Mouse (Mus musculus) ES-Bruce4 (cell line): ENCODE measurements at regions not wholly inside any gene's neighbourhood (a gene's known extent, or its start where the extent isn't known, plus 50 kb on each side); places are given as distances from the start of the nearest gene placed in this dataset.
A peak's percentile ranks its signal among the peaks of the same experiment; 100 is the strongest.

Source experiments
- H3K27ac ChIP-seq: 2 replicates; pipeline ENCODE4 v1.5.1; 2012; ENCODE audit warnings: low read length, inconsistent platforms; ENCODE audit not compliant: insufficient read depth
- H3K27me3 ChIP-seq: 2 replicates; pipeline ENCODE4 v1.6.1; 2012; ENCODE audit warnings: mild to moderate bottlenecking, low read length, inconsistent platforms; ENCODE audit not compliant: control insufficient read depth, poor library complexity, insufficient read depth, severe bottlenecking
- H3K36me3 ChIP-seq: 2 replicates; pipeline ENCODE4 v1.6.1; 2012; ENCODE audit warnings: inconsistent platforms, mild to moderate bottlenecking, low read length, moderate library complexity; ENCODE audit not compliant: control insufficient read depth, poor library complexity, insufficient read depth, severe bottlenecking
- H3K4me1 ChIP-seq: one replicate; pipeline ENCODE4 v1.8.1; 2011; ENCODE audit warnings: low read length; ENCODE audit not compliant: control insufficient read depth, insufficient read depth
- H3K4me3 ChIP-seq: 2 replicates; pipeline ENCODE4 v1.5.1; 2011; ENCODE audit warnings: low read depth, mild to moderate bottlenecking, low read length
- H3K9ac ChIP-seq: 2 replicates; pipeline ENCODE4 v1.6.1; 2012; ENCODE audit warnings: low read depth, mild to moderate bottlenecking, inconsistent platforms; ENCODE audit not compliant: poor library complexity, severe bottlenecking
- H3K9me3 ChIP-seq: replicated peaks from 2 replicates; pipeline ENCODE4 v1.6.1; 2012; ENCODE audit warnings: mild to moderate bottlenecking, low read length, inconsistent platforms; ENCODE audit not compliant: control insufficient read depth, poor library complexity, insufficient read depth, severe bottlenecking
- CTCF ChIP-seq: IDR thresholded peaks from one replicate; pipeline ENCODE4 v1.8.1; 2011; ENCODE audit warnings: low read depth, low read length
- EP300 ChIP-seq: IDR thresholded peaks from 2 replicates; pipeline ENCODE4 v1.6.1; 2011; ENCODE audit warnings: low read depth, low read length; ENCODE audit not compliant: insufficient read depth
- POLR2A ChIP-seq: IDR thresholded peaks from one replicate; pipeline ENCODE4 v1.8.1; 2011; ENCODE audit warnings: low read length; ENCODE audit not compliant: insufficient read depth

DNA sequence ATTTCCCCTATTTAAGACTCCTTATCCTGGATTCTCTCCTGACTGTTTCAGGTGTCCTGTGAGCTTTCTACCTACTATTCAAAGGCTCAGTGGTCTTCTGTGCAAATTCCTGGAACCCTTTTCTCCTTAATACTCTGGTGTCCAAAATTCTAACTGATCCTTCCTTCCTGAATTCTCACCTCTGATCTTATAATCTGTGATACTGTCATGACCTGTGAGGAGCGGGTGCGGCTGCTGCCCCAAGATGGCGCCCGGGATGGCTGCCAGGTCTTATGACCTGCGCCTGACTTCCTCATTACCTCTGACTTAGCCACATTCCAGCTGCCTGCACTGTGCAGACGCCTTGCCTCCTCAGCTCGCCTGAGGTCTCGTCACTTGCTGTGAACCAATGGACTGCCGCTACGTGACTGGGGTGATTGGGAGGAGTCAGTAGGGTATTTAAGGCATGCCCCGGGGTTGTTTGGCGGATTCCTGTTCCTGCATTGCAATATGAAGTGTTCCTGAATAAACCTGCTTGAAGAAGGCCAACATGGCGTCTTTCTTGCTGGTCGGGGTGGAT, 131.2 kb downstream of the Ptbp2 start:
- Histone ChIP-seq H3K4me1 (no peaks in the 10 kb centered on the region), H3K9ac (no peak overlapping the region), H3K27ac (no peak overlapping the region), H3K4me3 (no peak overlapping the region), H3K27me3 (no peaks in the 10 kb centered on the region), H3K9me3 (no peaks in the 10 kb centered on the region), H3K36me3 (no peaks in the 10 kb centered on the region)
- TF ChIP-seq CTCF (no peak), POLR2A (no peak), EP300 (no peak)

DNA sequence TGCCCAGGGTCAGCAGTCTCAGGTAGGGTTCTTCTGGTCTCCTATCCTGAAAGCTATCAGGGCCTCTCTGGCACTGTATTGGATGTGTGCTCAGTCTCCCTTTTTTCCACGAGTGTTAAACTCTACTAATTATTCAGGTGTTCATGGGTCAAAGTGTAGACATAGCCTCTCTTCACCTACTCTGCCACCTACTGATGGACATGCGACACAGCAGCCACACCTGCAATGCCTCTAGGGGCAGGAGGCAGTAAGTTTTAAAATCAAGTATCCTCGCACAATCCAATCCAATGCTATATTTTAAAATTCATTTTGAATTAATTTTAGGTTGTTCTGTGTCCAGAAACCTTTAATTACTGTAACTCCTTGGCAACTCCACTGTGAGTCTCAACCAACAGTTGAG, 145.6 kb downstream of the Ptbp2 start:
- TF ChIP-seq CTCF (peak; percentile 66), EP300 (no peak), POLR2A (no peak)
- no peaks in the 10 kb centered on the region for H3K4me1 ChIP-seq
- H3K9me3 ChIP-seq, result no peaks in the 10 kb centered on the region
- H3K9ac ChIP-seq, result no peak overlapping the region
- no peaks in the 10 kb centered on the region for H3K36me3 ChIP-seq
- H3K27me3 ChIP-seq, result no peaks in the 10 kb centered on the region
- H3K27ac ChIP-seq, result no peak overlapping the region
- H3K4me3 ChIP-seq, result no peak overlapping the region

DNA sequence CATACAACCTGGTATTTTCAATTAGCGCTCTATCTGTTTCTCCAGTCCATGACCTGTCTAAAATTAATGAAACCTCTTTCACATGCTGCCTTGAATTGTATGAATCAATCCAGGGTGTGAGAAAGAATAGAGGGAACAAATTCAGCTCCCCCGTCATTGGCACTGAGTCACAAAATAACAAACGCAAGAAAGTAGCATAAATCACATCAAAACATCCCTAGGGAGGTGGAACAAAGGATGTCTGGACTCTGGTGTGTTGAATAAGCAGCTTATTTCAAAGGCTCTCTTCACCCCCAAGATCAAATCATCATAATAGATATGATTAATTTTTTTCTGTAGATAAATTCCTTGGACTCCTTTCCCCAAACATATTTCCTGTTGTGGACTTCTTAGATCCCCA, 148.6 kb downstream of the Ptbp2 start:
- TF ChIP-seq POLR2A, result no peak
- TF ChIP-seq EP300, result no peak
- TF ChIP-seq CTCF, result no peak
- no peaks in the 10 kb centered on the region for H3K36me3 ChIP-seq
- no peaks in the 10 kb centered on the region for H3K27me3 ChIP-seq
- no peak overlapping the region for H3K27ac ChIP-seq
- H3K4me3 ChIP-seq, result no peak overlapping the region
- H3K4me1 ChIP-seq, result no peaks in the 10 kb centered on the region
- H3K9me3 ChIP-seq, result no peaks in the 10 kb centered on the region
- H3K9ac ChIP-seq, result no peak overlapping the region

DNA sequence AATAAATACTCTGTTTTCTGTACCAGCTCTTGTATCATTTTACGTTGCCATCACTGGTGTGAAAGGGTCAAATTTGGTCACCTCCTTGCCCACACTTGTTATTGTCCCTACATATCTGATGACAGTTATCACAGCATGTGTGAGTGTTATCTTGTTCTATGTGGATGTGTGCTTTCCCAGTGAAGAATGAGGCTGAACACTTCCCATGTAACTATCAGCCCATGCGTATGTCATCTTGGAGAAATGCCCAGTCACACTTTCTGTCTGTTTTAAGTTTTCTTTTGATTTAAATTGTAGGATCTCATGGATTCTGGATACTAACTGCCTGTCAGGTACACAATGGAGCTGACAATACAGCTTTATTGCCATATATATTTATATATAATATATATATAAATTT, 150.8 kb downstream of the Ptbp2 start:
- TF ChIP-seq POLR2A (no peak), CTCF (no peak), EP300 (no peak)
- H3K4me3 ChIP-seq, result no peak overlapping the region
- H3K36me3 ChIP-seq, result no peaks in the 10 kb centered on the region

DNA sequence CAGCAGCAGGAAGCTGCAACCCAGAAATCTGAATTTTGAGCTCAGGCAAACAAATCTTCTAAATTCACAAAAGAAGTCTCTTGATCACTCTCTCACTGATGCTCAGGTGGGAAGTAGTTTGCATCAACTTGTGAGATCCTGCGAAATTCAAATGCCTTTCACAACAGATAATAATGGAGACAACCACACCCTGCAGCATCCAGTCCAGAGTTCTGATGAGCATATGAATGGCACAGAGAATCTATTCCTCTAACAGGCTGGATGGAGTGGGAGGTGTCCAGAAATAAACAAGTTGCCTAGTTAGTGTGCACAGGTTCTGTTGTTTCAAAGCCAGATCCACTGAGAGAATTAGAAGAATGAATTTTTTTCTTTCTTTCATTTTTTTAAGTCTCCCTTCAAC, 178.2 kb downstream of the Ptbp2 start:
- H3K4me3 ChIP-seq, result no peak overlapping the region
- H3K27me3 ChIP-seq, result peaks cover 2% of the 10 kb centered on the region; the same call in 1 of the 2 replicates
- H3K36me3 ChIP-seq, result no peaks in the 10 kb centered on the region
- no peak for TF ChIP-seq POLR2A
- TF ChIP-seq EP300, result no peak
- TF ChIP-seq CTCF, result no peak
- H3K9ac ChIP-seq, result no peak overlapping the region
- no peak overlapping the region for H3K27ac ChIP-seq
- H3K9me3 ChIP-seq, result no peaks in the 10 kb centered on the region
- H3K4me1 ChIP-seq, result no peaks in the 10 kb centered on the region

More for the DNA sequence above, 150.8 kb downstream of the Ptbp2 start:
- Histone ChIP-seq H3K27me3 (no peaks in the 10 kb centered on the region), H3K27ac (no peak overlapping the region), H3K4me1 (no peaks in the 10 kb centered on the region), H3K9ac (no peak overlapping the region), H3K9me3 (no peaks in the 10 kb centered on the region)

DNA sequence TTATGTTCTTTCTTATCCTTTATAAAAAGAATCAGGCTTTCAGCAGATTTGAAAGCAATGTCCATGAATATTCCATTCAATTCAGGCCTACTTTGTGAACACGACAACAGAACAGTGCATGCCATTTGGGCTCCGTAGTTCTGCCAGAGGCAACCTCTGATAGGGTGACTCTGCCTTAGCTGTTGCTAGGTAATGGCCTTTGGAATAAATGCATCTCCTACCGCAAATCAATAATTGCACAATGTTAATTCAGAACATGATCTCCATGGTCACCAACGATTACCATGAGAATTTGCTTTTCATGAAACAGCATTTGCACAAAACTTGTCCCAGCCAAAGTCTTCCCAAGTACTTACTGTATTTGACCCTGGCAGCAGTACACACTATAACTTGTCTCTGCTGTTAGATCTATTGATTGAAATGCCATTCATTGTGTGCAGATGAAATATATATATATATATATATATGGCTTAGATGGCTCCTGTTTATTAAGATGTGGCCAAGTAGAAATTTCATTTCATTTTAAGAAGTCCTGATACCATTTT, 195.3 kb downstream of the Ptbp2 start:
- H3K36me3 ChIP-seq, result no peaks in the 10 kb centered on the region
- no peaks in the 10 kb centered on the region for H3K4me1 ChIP-seq
- no peak overlapping the region for H3K9ac ChIP-seq
- TF ChIP-seq POLR2A (no peak), CTCF (no peak), EP300 (no peak)
- H3K9me3 ChIP-seq, result no peaks in the 10 kb centered on the region
- no peak overlapping the region for H3K4me3 ChIP-seq
- H3K27me3 ChIP-seq, result no peaks in the 10 kb centered on the region; the same call in 1 of the 2 replicates
- no peak overlapping the region for H3K27ac ChIP-seq
